Mouse (Mus musculus) hindbrain, embryonic 14.5 days (tissue): ENCODE data around the gene Pitpnc1. TPM values are rescaled to one million over a fixed set of nuclear protein-coding genes. Genes with fewer than 3 reads are reported as not detected.

Experiments
- ATAC-seq: fragments of 200-750 bp; cut with Nextera tagmentation; 2 replicates; pipeline ENCODE4 v1.8.0; 2017; ENCODE audit warnings: moderate number of reproducible peaks, mild to moderate bottlenecking, moderate TSS enrichment, moderate library complexity; ENCODE audit not compliant: low FRiP score
- DNase-seq: peaks from one replicate; pipeline ENCODE4 v3.0.0-alpha.2; 2015; ENCODE audit warnings: low spot score
- H3K27ac ChIP-seq: fragments of 300-500 bp; sonication (generic); 2 replicates; pipeline ENCODE4 v1.5.1; 2014; ENCODE audit warnings: mild to moderate bottlenecking, moderate library complexity
- H3K27me3 ChIP-seq: fragments of 300-500 bp; sonication (generic); 2 replicates; pipeline ENCODE4 v1.6.1; 2014; ENCODE audit warnings: mild to moderate bottlenecking, low read length, mixed read lengths; ENCODE audit not compliant: control insufficient read depth, insufficient read depth
- H3K36me3 ChIP-seq: fragments of 300-500 bp; sonication (generic); replicated peaks from 2 replicates; pipeline ENCODE4 v1.6.1; 2014; ENCODE audit not compliant: control insufficient read depth, insufficient read depth
- H3K4me1 ChIP-seq: fragments of 300-500 bp; sonication (generic); replicated peaks from 2 replicates; pipeline ENCODE4 v1.6.1; 2014; ENCODE audit warnings: antibody characterized with exemption, low read length, mixed read lengths; ENCODE audit not compliant: control insufficient read depth, insufficient read depth
- H3K4me2 ChIP-seq: fragments of 300-500 bp; sonication (generic); replicated peaks from 2 replicates; pipeline ENCODE4 v1.6.1; 2014; ENCODE audit warnings: mild to moderate bottlenecking, moderate library complexity
- H3K4me3 ChIP-seq: fragments of 300-500 bp; sonication (generic); replicated peaks from 2 replicates; pipeline ENCODE4 v1.5.1; 2014; ENCODE audit warnings: mild to moderate bottlenecking, low read length
- H3K9ac ChIP-seq: fragments of 300-500 bp; sonication (generic); 2 replicates; pipeline ENCODE4 v1.6.1; 2014
- H3K9me3 ChIP-seq: fragments of 300-500 bp; sonication (generic); 2 replicates; pipeline ENCODE4 v1.6.1; 2016; ENCODE audit warnings: low read length; ENCODE audit not compliant: control insufficient read depth
- WGBS: fragments of 180-500 bp; shearing (Covaris S2); extraction: QIAGEN DNeasy Blood & Tissue Kit; methylation state at CpG from one replicate; pipeline ENCODE4 v1.1.7; 2014; 5-methylcytosine and 5-hydroxymethylcytosine counted together
- polyA plus RNA-seq: library from polyadenylated mRNA; unstranded; fragments of >200 nt; fragmentation: Nextera tagmentation; extraction: Ambion mirVana; gene quantifications from 2 replicates; pipeline ENCODE4 v1.2.1, GENCODE M21; 2014

Pitpnc1 gene
- polyA plus RNA-seq, 1 experiment from 2014 or later = 43.3 TPM

- H3K4me3 ChIP-seq = no peak overlapping the region
- H3K36me3 ChIP-seq = no peaks in the 10 kb centered on the region
- no peaks in the 10 kb centered on the region for H3K27me3 ChIP-seq
- no peak for DNase-seq
- H3K27ac ChIP-seq = no peak overlapping the region
- no peak overlapping the region for H3K9ac ChIP-seq
- no peaks in the 10 kb centered on the region for H3K9me3 ChIP-seq
- no peak overlapping the region for H3K4me2 ChIP-seq
- ATAC-seq = no peak
- no peaks in the 10 kb centered on the region; the same call in 1 of the 2 replicates for H3K4me1 ChIP-seq
- 75% methylated on average over 17 of the region's 17 CpGs for WGBS
These were observed 21.2 kb downstream of the Pitpnc1 start for GRCm38 (mm10) chr11:107449169-107449910.

DNA sequence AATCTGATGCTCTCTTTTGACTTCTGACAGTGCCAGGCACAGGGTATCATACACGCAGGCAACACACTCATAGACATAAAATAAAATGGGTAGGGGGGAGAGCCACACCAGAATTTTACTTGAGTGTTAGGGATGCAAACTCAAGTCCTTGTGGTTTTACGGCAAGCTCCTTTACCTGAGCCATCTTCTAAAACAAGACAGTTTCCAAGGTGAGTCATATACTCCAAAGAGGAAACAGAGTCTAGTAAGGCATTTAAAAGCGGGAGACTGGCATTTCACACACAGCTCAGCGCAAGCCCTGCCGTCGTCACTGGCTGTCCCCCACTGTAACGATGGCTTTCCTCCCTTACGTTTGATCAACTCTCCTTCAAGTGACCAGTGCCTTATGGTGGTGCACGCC, 22.6 kb downstream of the Pitpnc1 start:
- H3K4me2 ChIP-seq = no peak overlapping the region
- H3K4me1 ChIP-seq = no peaks in the 10 kb centered on the region; the same call in 1 of the 2 replicates
- H3K27me3 ChIP-seq = no peaks in the 10 kb centered on the region
- no peak overlapping the region for H3K4me3 ChIP-seq
- no peak for DNase-seq
- no peaks in the 10 kb centered on the region for H3K36me3 ChIP-seq
- no peaks in the 10 kb centered on the region for H3K9me3 ChIP-seq
- ATAC-seq = no peak
- H3K9ac ChIP-seq = no peak overlapping the region
- 94% methylated on average over 9 of the region's 9 CpGs for WGBS
- H3K27ac ChIP-seq = no peak overlapping the region

DNA sequence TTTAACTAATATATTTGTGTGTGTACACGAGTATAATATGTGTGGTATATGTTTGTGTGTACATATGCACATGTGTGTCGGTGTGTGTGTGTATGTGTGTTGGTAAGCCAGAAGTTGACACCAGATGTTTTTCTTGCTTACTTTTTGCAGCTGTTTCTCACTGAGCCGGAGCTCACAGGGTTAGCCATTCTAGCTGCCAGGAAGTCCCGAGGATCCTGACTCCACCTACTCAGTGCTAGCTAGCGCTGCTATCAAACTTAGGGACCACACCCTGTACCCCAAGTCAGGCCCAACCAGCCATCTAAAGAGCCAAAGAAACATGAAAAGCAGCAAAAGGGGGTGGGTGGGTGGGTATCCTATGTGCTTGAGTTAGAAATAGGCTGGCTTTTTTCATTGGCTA, 23.1 kb downstream of the Pitpnc1 start:
- H3K9me3 ChIP-seq = no peaks in the 10 kb centered on the region
- H3K27me3 ChIP-seq = no peaks in the 10 kb centered on the region
- ATAC-seq = no peak
- DNase-seq = no peak
- no peaks in the 10 kb centered on the region for H3K36me3 ChIP-seq
- no peak overlapping the region for H3K4me2 ChIP-seq
- H3K4me3 ChIP-seq = no peak overlapping the region
- no peaks in the 10 kb centered on the region; the same call in 1 of the 2 replicates for H3K4me1 ChIP-seq
- 80% methylated on average over 5 of the region's 5 CpGs for whole genome bisulfite sequencing
- H3K27ac ChIP-seq = no peak overlapping the region
- no peak overlapping the region for H3K9ac ChIP-seq

DNA sequence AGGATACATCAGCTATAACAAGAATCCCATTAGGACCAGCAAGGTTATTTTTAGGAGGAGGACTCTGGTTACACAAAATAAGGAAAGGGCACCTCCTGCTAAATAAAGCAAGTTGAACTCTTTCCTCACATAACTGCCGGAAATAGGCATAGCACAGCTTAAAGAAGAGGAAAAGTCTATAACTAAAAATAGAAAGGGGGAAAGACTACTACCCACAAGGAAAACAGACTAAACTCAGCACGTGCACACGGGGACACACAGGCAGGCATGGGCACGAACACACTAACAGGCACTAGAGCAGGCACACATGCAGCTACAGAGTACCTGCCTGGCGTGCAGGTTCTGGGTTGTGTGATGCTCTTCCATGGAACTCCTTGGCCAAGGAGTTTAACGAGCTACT, 23.8 kb downstream of the Pitpnc1 start:
- H3K9me3 ChIP-seq = no peaks in the 10 kb centered on the region
- no peak overlapping the region for H3K4me2 ChIP-seq
- H3K9ac ChIP-seq = no peak overlapping the region
- no peak overlapping the region for H3K27ac ChIP-seq
- no peak for DNase-seq
- no peak overlapping the region for H3K4me3 ChIP-seq
- H3K36me3 ChIP-seq = no peaks in the 10 kb centered on the region; the same call in 1 of the 2 replicates
- no peaks in the 10 kb centered on the region for H3K27me3 ChIP-seq
- no peak for ATAC-seq
- 83% methylated on average over 6 of the region's 6 CpGs for WGBS
- H3K4me1 ChIP-seq = no peaks in the 10 kb centered on the region; the same call in 1 of the 2 replicates

- 87% methylated on average over 3 of the region's 3 CpGs for WGBS
- H3K4me3 ChIP-seq = no peak overlapping the region
- no peaks in the 10 kb centered on the region; the same call in 1 of the 2 replicates for H3K4me1 ChIP-seq
- H3K4me2 ChIP-seq = no peak overlapping the region
- H3K36me3 ChIP-seq = no peaks in the 10 kb centered on the region; the same call in 1 of the 2 replicates
- H3K27ac ChIP-seq = no peak overlapping the region
- no peak overlapping the region for H3K9ac ChIP-seq
- no peaks in the 10 kb centered on the region for H3K27me3 ChIP-seq
- no peak for ATAC-seq
- DNase-seq = peak; percentile 39
- H3K9me3 ChIP-seq = no peaks in the 10 kb centered on the region
These were observed 24.8 kb downstream of the Pitpnc1 start for GRCm38 (mm10) chr11:107445683-107446082.

DNA sequence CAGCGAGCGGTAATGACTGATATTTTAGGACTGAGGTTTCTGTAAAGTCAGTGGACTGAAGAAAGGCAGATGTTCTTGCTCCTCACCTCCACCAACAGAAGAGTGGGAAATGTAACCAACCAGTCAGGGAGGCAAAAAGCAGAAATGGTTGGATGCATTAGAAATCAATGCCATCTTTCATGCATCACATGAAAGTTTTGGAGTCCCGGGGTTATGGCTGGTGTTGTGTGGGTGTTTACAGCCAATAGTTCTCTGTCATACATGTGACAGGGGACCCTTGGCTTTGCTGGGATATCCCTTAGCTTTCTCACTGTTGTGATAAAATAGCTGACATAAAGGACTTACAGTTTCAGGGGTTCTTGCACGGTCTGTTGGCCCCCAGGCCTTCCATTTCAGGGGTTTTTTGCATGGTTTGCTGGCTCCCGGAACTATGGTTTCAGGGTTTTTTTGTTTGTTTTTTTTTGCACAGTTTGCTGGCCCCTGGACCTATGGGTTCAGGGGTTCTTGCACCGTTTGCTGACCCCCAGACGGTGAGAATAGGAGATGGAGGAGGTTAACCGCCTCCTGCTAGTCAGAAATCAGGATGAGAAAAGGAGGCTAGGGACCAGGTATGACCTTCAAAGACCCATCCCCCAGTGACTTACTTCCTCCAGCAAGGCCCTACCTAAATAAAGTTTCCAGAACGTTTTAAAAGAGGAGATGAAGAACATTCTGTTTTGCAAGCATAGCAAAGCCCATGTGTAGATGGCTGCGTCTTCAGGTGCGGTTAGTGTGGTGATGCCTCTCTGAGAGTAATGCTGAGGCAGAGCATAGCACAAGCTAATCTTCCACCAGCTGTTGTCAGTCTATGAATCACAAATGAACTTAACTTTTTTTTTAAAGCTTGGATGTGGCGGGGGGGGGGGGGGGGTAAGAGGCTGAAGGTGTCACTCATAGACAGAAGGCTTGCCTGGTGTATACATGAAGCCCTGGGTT, 27.1 kb downstream of the Pitpnc1 start:
- Histone ChIP-seq H3K27ac (no peak overlapping the region), H3K36me3 (no peaks in the 10 kb centered on the region; the same call in 1 of the 2 replicates), H3K27me3 (no peaks in the 10 kb centered on the region), H3K4me2 (no peak overlapping the region), H3K9ac (no peak overlapping the region), H3K4me1 (no peaks in the 10 kb centered on the region; the same call in 1 of the 2 replicates), H3K4me3 (no peak overlapping the region), H3K9me3 (no peaks in the 10 kb centered on the region)
- WGBS = 83% methylated on average over 12 of the region's 12 CpGs
- DNase-seq (no peak), ATAC-seq (no peak)

GRCm38 (mm10) chr11:107441050-107441449, 29.4 kb downstream of the Pitpnc1 start:
- ATAC-seq (no peak), DNase-seq (no peak)
- Histone ChIP-seq H3K9me3 (no peaks in the 10 kb centered on the region), H3K9ac (no peak overlapping the region), H3K27me3 (no peaks in the 10 kb centered on the region), H3K4me3 (no peak overlapping the region), H3K36me3 (no peaks in the 10 kb centered on the region; the same call in 1 of the 2 replicates), H3K4me2 (no peak overlapping the region), H3K4me1 (no peaks in the 10 kb centered on the region), H3K27ac (no peak overlapping the region)
- WGBS = 42% methylated on average over 3 of the region's 3 CpGs

- ATAC-seq = no peak
- H3K9me3 ChIP-seq = no peaks in the 10 kb centered on the region
These were observed 32.4 kb downstream of the Pitpnc1 start for GRCm38 (mm10) chr11:107438140-107438539.

DNA sequence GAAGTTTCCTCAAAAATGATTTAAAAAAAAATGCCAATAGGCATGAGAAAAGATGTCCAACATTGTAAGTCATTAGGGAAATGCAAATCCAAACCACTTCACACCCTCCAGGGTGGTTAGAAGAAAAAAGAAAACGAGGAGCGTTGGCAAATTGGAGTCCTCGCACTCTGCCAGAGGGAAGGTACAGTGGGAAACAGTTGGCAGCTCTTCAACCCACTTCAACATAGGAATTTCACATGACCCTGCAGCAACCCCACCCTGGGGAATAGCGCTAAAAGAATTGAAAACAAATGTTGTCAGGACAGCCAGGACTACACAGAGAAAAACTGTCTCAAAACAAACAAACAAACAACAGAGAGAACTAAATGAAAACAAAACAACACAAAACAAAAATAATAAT, 32.8 kb downstream of the Pitpnc1 start:
- no peak overlapping the region for H3K4me2 ChIP-seq
- no peak for DNase-seq
- 47% methylated on average over 4 of the region's 4 CpGs for WGBS
- H3K4me3 ChIP-seq = no peak overlapping the region
- H3K4me1 ChIP-seq = no peaks in the 10 kb centered on the region
- no peak overlapping the region for H3K9ac ChIP-seq
- H3K27ac ChIP-seq = no peak overlapping the region
- no peaks in the 10 kb centered on the region for H3K9me3 ChIP-seq
- no peaks in the 10 kb centered on the region for H3K27me3 ChIP-seq
- no peaks in the 10 kb centered on the region; the same call in 1 of the 2 replicates for H3K36me3 ChIP-seq
- no peak for ATAC-seq

More at GRCm38 (mm10) chr11:107438140-107438539, 32.4 kb downstream of the Pitpnc1 start:
- H3K4me3 ChIP-seq = no peak overlapping the region
- no peak overlapping the region for H3K9ac ChIP-seq
- H3K4me2 ChIP-seq = no peak overlapping the region
- no peak for DNase-seq
- no peaks in the 10 kb centered on the region; the same call in 1 of the 2 replicates for H3K36me3 ChIP-seq
- 86% methylated on average over 3 of the region's 3 CpGs for WGBS
- no peaks in the 10 kb centered on the region for H3K27me3 ChIP-seq
- H3K4me1 ChIP-seq = no peaks in the 10 kb centered on the region
- H3K27ac ChIP-seq = no peak overlapping the region
